In genomic region chr2:181644361-181644760, GRCm38 (mm10) we compare ENCODE assay signal across 9 mouse cellular contexts. TPM values are rescaled to one million over a fixed set of nuclear protein-coding genes. Genes with fewer than 3 reads are reported as not detected.
DNase-seq lines count a peak whose midpoint lies in the region; ATAC-seq and TF ChIP-seq lines count a peak whose summit lies in the region.
"Had no signal": no experiment of that assay in that cellular context is flagged by ENCODE, and none has a peak within 500 bp of the region (broad histone marks: within the 10 kb centered on the region; RNA-seq: fewer than 3 reads in every experiment).

No protein-coding gene starts in this region.

- peak; percentile 45 for TF ChIP-seq CTCF in C2C12 (IDR thresholded peaks at IDR 0.05; ENCODE audit: control insufficient read depth, insufficient read depth, insufficient read length)

- no peak overlapping the region for H3K4me2 ChIP-seq in embryonic facial prominence, embryonic 11.5 days (ENCODE audit: low read depth, low read length)
- no peak overlapping the region for H3K4me2 ChIP-seq in limb, embryonic 12.5 days

- H3K27ac ChIP-seq in embryonic facial prominence, embryonic 11.5 days (replicated peaks; ENCODE audit: low read depth, low read length) = no peak overlapping the region
- peak overlapping the region; percentile 78; the same call in 1 of the 2 replicates for H3K27ac ChIP-seq in limb, embryonic 12.5 days

- H3ac ChIP-seq in C2C12 (ENCODE audit: control insufficient read depth, insufficient read length, low read depth) = no peak overlapping the region

- H3K4me1 ChIP-seq in embryonic facial prominence, embryonic 11.5 days (ENCODE audit: control insufficient read depth, insufficient read depth, low read length) = no peaks in the 10 kb centered on the region
- peaks cover 19% of the 10 kb centered on the region for H3K4me1 ChIP-seq in limb, embryonic 12.5 days (replicated peaks)
- H3K4me1 ChIP-seq: megakaryocyte, embryonic 14.5 days had no signal

- H3K9me3 ChIP-seq in embryonic facial prominence, embryonic 11.5 days (replicated peaks; ENCODE audit: control insufficient read depth, low read length) = no peaks in the 10 kb centered on the region
- H3K9me3 ChIP-seq in limb, embryonic 12.5 days = no peaks in the 10 kb centered on the region
- H3K9me3 ChIP-seq: megakaryocyte, embryonic 14.5 days had no signal

- no peaks in the 10 kb centered on the region for H3K79me3 ChIP-seq in C2C12 (ENCODE audit: low read depth)

- ATAC-seq in embryonic facial prominence, embryonic 11.5 days (replicated peaks; ENCODE audit: insufficient number of reproducible peaks, low FRiP score, low TSS enrichment, low read depth) = peak; percentile 49; the same call in 1 of the 2 replicates
- no peak for ATAC-seq in limb, embryonic 12.5 days (ENCODE audit: insufficient number of reproducible peaks, insufficient read depth, low FRiP score, low TSS enrichment, low read depth)

- peaks cover 70% of the 10 kb centered on the region for H3K36me3 ChIP-seq in C2C12 (ENCODE audit: control insufficient read depth, insufficient read depth)
- H3K36me3 ChIP-seq in embryonic facial prominence, embryonic 11.5 days (replicated peaks; ENCODE audit: control insufficient read depth, insufficient read depth, low read depth, low read length) = peaks cover 10% of the 10 kb centered on the region
- peaks cover 94% of the 10 kb centered on the region for H3K36me3 ChIP-seq in limb, embryonic 12.5 days

- H3K4me3 ChIP-seq in C2C12 (ENCODE audit: insufficient read depth, poor library complexity, severe bottlenecking) = no peak overlapping the region
- H3K4me3 ChIP-seq in embryonic facial prominence, embryonic 11.5 days (ENCODE audit: low read depth, low read length) = no peak overlapping the region
- H3K4me3 ChIP-seq in limb, embryonic 12.5 days (replicated peaks) = no peak overlapping the region
- H3K4me3 ChIP-seq: megakaryocyte, embryonic 14.5 days had no signal

- peak; percentile 36 for DNase-seq in heart, adult 8-10 months (ENCODE audit: low spot score)
- DNase-seq in heart, adult 11 months = no peak
- DNase-seq in ZHBTc4 (ENCODE audit: low read depth, low spot score) = peak; percentile 76
- peak; percentile 65 for DNase-seq in embryonic facial prominence, embryonic 11.5 days (ENCODE audit: low spot score)
- DNase-seq in retina, postnatal 1 day = peak; percentile 61
- no peak for DNase-seq in gastrocnemius, adult 8-10 months (ENCODE audit: low spot score in 2 of 2)

- no peaks in the 10 kb centered on the region for H3K27me3 ChIP-seq in C2C12 (ENCODE audit: control insufficient read depth, insufficient read depth, insufficient read length)
- no peaks in the 10 kb centered on the region for H3K27me3 ChIP-seq in embryonic facial prominence, embryonic 11.5 days (ENCODE audit: control insufficient read depth, insufficient read depth, low read length)
- H3K27me3 ChIP-seq in limb, embryonic 12.5 days = no peaks in the 10 kb centered on the region
- H3K27me3 ChIP-seq: megakaryocyte, embryonic 14.5 days had no signal

- 90% methylated on average over 2 of the region's 2 CpGs for WGBS in embryonic facial prominence, embryonic 11.5 days
- 87% methylated on average over 2 of the region's 2 CpGs for WGBS in limb, embryonic 12.5 days

- H3K79me2 ChIP-seq in C2C12 (ENCODE audit: control insufficient read depth, insufficient read depth) = no peaks in the 10 kb centered on the region

- H3K9ac ChIP-seq in embryonic facial prominence, embryonic 11.5 days (replicated peaks; ENCODE audit: low read length) = no peak overlapping the region
- H3K9ac ChIP-seq in limb, embryonic 12.5 days (replicated peaks) = no peak overlapping the region

TF ChIP-seq in C2C12, 6 proteins besides CTCF, POLR2A, EP300 and RAD21:
- no peak for TF ChIP-seq MYOG (IDR thresholded peaks at IDR 0.05; ENCODE audit: control insufficient read depth, extremely low read depth, insufficient read length)
- TF ChIP-seq MAX (IDR thresholded peaks at IDR 0.05) = peak; percentile 56
- no peak for TF ChIP-seq MYOD1 (IDR thresholded peaks at IDR 0.05; ENCODE audit: control insufficient read depth, insufficient read length, low read depth)

RNA-seq across cellular contexts. Expression of gene Gm29797, which starts 12.5 kb away (rescaled TPM):
- total RNA-seq in heart, adult 8-10 months (2022) = not detected
- polyA plus RNA-seq in C2C12 (2012; fragmentation: generic; extraction: Trizol) = 0.05 TPM
- 0.29 and 0.39 TPM in 2 replicates for polyA plus RNA-seq in embryonic facial prominence, embryonic 11.5 days (2014; fragmentation: Nextera tagmentation; extraction: Ambion mirVana)
- 0.29 and 0.58 TPM in 2 replicates for polyA plus RNA-seq in limb, embryonic 12.5 days (2016; fragmentation: Nextera tagmentation; extraction: Ambion mirVana)
- total RNA-seq in gastrocnemius, adult 8-10 months (2022) = not detected

RNA-seq across cellular contexts. Expression of gene Sox18, which starts 27.1 kb away (rescaled TPM):
- 10 to 100 TPM; 21.4 to 53.8 (median 48.1) TPM for total RNA-seq in heart, adult 8-10 months (2022)
- 0.06 TPM for polyA plus RNA-seq in C2C12 (2012; fragmentation: generic; extraction: Trizol)
- polyA plus RNA-seq in embryonic facial prominence, embryonic 11.5 days (2014; fragmentation: Nextera tagmentation; extraction: Ambion mirVana) = 15.9 and 20.4 TPM in 2 replicates
- 22.4 and 23.4 TPM in 2 replicates for polyA plus RNA-seq in limb, embryonic 12.5 days (2016; fragmentation: Nextera tagmentation; extraction: Ambion mirVana)
- total RNA-seq in gastrocnemius, adult 8-10 months (2022) = 10 to 100 TPM in 2 of 4 experiments, 1 to 10 TPM in 2; 3.9 to 13.4 (median 7.1) TPM

RNA-seq across cellular contexts. Expression of gene Tcea2, which starts 35.7 kb away (rescaled TPM):
- 1 to 10 TPM; 5.3 to 8.0 (median 7.2) TPM for total RNA-seq in heart, adult 8-10 months (2022)
- polyA plus RNA-seq in C2C12 (2012; fragmentation: generic; extraction: Trizol) = 1.6 TPM
- polyA plus RNA-seq in embryonic facial prominence, embryonic 11.5 days (2014; fragmentation: Nextera tagmentation; extraction: Ambion mirVana) = 21.8 and 22.5 TPM in 2 replicates
- polyA plus RNA-seq in limb, embryonic 12.5 days (2016; fragmentation: Nextera tagmentation; extraction: Ambion mirVana) = 31.6 and 33.3 TPM in 2 replicates
- total RNA-seq in gastrocnemius, adult 8-10 months (2022) = 1 to 10 TPM; 6.7 to 8.4 (median 7.3) TPM

RNA-seq across cellular contexts. Expression of gene Samd10, which starts 45.3 kb away (rescaled TPM):
- 1 to 10 TPM; 1.2 to 1.6 (median 1.5) TPM for total RNA-seq in heart, adult 8-10 months (2022)
- 1.1 TPM for polyA plus RNA-seq in C2C12 (2012; fragmentation: generic; extraction: Trizol)
- polyA plus RNA-seq in embryonic facial prominence, embryonic 11.5 days (2014; fragmentation: Nextera tagmentation; extraction: Ambion mirVana) = 22.7 and 30.3 TPM in 2 replicates
- polyA plus RNA-seq in limb, embryonic 12.5 days (2016; fragmentation: Nextera tagmentation; extraction: Ambion mirVana) = 11.6 and 13.0 TPM in 2 replicates
- total RNA-seq in gastrocnemius, adult 8-10 months (2022) = 1 to 10 TPM; 1.7 to 4.6 (median 3.7) TPM

RNA-seq across cellular contexts. Expression of gene Rgs19, which starts 49.4 kb away (rescaled TPM):
- 1 to 10 TPM; 3.7 to 8.9 (median 4.9) TPM for total RNA-seq in heart, adult 8-10 months (2022)
- polyA plus RNA-seq in C2C12 (2012; fragmentation: generic; extraction: Trizol) = 66.4 TPM
- 74.3 and 83.0 TPM in 2 replicates for polyA plus RNA-seq in embryonic facial prominence, embryonic 11.5 days (2014; fragmentation: Nextera tagmentation; extraction: Ambion mirVana)
- 71.0 and 88.8 TPM in 2 replicates for polyA plus RNA-seq in limb, embryonic 12.5 days (2016; fragmentation: Nextera tagmentation; extraction: Ambion mirVana)
- 1 to 10 TPM; 1.5 to 5.2 (median 3.6) TPM for total RNA-seq in gastrocnemius, adult 8-10 months (2022)

Comparison
In these comparisons a context has a peak if more than half of its experiments do, and no peak if none do; other contexts are left out.
1. DNase-seq: peak in heart, adult 8-10 months (single experiment), ZHBTc4 (single experiment), embryonic facial prominence, embryonic 11.5 days (single experiment) and retina, postnatal 1 day (single experiment); none in heart, adult 11 months (single experiment) and gastrocnemius, adult 8-10 months (0 of 2).
2. RNA of gene Sox18, which starts 27.1 kb away (polyA plus RNA-seq): 22.4 to 23.4 TPM in limb, embryonic 12.5 days and 15.9 to 20.4 TPM in embryonic facial prominence, embryonic 11.5 days; 0.06 TPM in C2C12 (single experiment); every median in the first group is over 10 times any median in the second.